Mouse (Mus musculus): ENCODE measurements around the gene Lcp2. TPM values are rescaled to one million over a fixed set of nuclear protein-coding genes. Genes with fewer than 3 reads are reported as not detected.

Gene Lcp2
- polyA plus RNA-seq, 1 experiment = 0.26 TPM

DNA sequence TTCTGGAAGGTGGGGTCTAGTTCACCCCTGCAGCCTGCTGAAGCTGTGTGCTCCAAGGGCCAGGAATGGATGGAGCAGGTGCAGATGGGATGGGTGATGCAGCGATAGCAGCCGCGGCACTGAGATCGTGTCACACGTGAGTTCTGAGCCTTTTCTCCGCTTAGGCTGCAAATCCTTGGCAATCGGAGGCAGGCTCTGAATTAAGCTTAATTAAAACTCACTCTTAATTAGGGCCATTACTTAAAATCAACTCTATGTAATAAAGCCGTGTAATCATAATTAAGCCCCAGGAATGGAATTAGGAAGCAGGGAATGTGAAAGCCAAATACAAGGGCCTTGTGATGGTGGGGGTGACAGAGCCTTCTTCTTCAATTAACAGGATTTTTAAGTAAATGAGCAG is 92.6 kb downstream of the Lcp2 start:
- H3K36me3 ChIP-seq (ENCODE audit: control insufficient read depth, insufficient read depth, low read length) = no peaks in the 10 kb centered on the region
- no peak overlapping the region for H3K4me3 ChIP-seq (ENCODE audit: control insufficient read depth, low read depth, low read length)
- no peaks in the 10 kb centered on the region for H3K4me1 ChIP-seq (ENCODE audit: control insufficient read depth, insufficient read depth, low read length)
- TF ChIP-seq CTCF (IDR thresholded peaks at IDR 0.05; ENCODE audit: control insufficient read depth, insufficient read depth, insufficient replicate concordance, low read depth, low read length) (no peak), POLR2A (IDR thresholded peaks at IDR 0.05; ENCODE audit: control insufficient read depth, low read depth, low read length) (no peak)
- H3K27me3 ChIP-seq (ENCODE audit: control insufficient read depth, insufficient read depth, low read length) = no peaks in the 10 kb centered on the region
- no peak overlapping the region for H3K27ac ChIP-seq (ENCODE audit: control insufficient read depth, insufficient read depth, low read depth, low read length)

Other genes with a start within 250 kb of the Lcp2 start
- 0.20 and 0.40 TPM in 2 replicates for gene Kcnmb1, start 83.9 kb upstream of the Lcp2 start, polyA plus RNA-seq (2012; rRNA removed)
- gene Kcnip1, start 53.8 kb upstream of the Lcp2 start, polyA plus RNA-seq (2012; rRNA removed) = 1.6 and 1.8 TPM in 2 replicates
- gene 4930469K13Rik, start 51.6 kb downstream of the Lcp2 start, polyA plus RNA-seq (2012; rRNA removed) = 22.3 and 23.8 TPM in 2 replicates
- gene Foxi1, start 161.2 kb downstream of the Lcp2 start, polyA plus RNA-seq (2012; rRNA removed) = 0.85 TPM in 1 of 2 replicates, not detected in the other

Data from testis, adult 2 months (tissue).